Mouse (Mus musculus) kidney, adult 11 months (tissue): ENCODE measurements around the gene Zfp808.
"Not testable (repeated sequence)": the region's sequence is repeated elsewhere in the genome, so short reads cannot be mapped to it uniquely, and the experiment has no call there.

Experiments
- DNase-seq: peaks from one replicate; pipeline ENCODE4 v3.0.0; 2022

Zfp808 gene

DNA sequence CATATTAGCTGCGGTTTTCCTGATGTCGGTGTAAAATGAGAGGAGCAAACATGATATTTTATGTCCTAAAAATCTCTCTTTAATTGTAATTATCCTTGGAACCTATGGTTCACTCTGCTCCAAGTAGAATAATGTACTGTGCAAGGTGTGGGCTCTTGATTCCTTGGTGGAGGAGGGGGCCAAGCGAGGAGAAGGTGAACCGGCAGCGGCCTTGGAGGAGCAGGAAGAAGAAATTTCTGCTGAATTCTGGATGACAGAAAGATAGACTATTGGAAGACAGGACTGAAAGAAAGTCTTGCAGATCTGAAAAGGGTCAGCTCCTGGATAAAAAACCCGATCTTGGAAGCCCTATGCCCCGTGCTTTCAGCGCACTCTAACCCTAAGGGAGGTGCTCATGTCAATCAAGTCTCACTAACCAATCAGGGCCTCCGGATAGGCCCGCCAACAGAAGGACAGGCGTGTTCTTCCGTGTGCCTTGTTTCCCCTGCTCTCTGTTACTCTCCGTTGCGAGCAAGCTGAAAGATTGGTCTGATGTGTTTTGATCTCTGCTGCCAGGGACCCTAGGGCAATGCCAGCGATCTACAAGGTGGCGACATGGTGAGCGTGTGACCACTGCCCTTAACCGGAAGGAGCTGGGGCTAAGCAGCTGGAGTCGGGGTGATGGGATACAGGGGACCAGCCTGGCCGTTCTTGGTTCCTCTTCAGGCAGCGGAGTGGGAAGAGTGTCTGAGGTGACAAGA lies at the start of gene Zfp808:
TSS of gene Zfp808 (plus strand) at position 455 of the 740 bp plus-strand sequence.
- DNase-seq, result peak; percentile 70

DNA sequence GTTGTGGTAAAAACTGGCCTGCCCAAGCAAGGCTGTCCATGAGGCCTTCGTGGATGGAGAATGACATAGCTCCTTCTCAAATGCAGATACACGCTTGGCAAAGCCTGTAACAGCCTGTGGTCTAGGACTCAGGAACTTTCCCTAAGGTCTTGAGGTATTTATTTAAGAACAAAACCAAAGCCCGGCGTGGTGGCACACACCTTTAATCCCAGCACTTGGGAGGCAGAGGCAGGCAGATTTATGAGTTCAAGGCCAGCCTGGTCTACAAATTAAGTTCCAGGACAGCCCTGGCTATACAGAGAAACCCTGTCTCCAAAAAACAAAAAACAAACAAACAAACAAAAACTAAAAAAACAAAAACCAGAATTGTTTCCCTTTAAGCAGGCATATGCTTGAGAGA lies 30.9 kb upstream of the Zfp808 start:
- not testable (repeated sequence) for DNase-seq

DNA sequence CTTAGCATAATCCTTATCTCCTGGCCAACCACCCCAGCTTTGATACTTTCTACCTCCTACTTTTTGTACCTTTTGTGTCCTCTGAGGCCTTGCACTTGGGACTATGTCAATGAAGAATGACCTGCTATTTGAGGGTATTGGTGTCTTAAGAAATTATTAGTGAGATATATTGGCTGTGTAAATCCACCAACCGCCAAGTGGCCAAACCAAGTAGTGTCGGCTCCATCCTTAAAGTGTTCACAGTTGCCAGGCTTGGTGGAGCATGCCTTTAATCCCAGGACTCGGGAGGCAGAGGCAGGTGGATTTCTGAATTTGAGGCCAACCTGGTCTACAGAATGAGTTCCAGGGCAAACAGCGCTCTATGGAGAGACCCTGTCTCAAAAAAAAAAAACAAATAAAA lies 30.2 kb upstream of the Zfp808 start:
- not testable (repeated sequence) for DNase-seq

DNA sequence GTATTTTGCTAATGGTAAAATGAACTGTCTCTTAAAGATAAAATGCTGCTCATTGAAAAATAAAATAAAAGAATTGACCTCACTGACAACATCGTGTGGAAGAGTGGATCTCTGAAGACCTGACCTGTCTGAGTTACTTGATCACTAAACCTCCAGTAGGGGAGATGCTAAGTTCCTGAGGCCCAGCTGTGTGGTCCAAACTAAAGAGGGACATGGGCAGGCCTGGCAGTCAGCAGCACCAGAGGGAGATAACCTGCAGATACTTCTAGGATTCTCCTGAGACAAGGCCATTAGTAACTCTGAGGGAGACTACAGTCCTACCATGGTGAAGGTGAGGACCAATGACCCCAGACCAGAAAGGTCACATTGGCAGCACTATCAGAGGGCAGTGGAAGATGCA lies 27.3 kb upstream of the Zfp808 start:
- not testable (repeated sequence) for DNase-seq

DNA sequence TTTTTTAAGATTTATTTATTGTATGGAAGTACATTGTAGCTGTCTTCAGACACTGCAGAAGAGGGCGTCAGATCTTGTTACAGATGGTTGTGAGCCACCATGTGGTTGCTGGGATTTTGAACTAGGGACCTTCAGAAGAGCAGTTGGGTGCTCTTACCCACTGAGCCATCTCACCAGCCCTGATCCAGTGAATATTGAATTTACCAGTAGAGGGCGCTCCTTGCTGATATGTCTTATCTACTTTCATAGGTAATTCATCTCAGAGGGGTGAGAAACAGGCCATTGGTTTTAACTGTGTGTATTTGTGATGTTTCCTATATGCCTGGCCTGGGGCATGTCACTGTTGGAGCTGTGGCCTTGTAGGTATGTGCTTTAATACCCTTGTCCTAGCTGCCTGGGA lies 13.8 kb upstream of the Zfp808 start:
- not testable (repeated sequence) for DNase-seq

DNA sequence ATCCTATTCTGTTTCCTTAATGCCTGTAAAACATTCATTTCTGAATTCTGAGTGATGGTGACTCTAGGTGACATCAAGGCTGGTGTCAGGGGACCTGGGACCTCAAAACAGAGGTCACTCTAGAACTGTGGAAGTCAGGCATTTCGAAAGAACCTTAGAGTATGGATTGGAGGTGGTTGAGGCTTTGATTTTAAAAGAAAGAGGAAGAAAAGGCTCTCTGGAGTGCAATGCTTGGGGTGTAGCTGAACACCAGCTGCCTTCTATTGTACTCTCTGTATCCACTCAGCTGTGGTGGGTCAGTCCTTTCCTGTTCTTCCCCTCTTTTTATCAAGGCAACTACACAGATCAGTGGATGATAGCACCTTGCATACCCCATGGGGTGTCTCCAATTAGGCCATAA lies 8.1 kb upstream of the Zfp808 start:
- DNase-seq, result not testable (repeated sequence)

DNA sequence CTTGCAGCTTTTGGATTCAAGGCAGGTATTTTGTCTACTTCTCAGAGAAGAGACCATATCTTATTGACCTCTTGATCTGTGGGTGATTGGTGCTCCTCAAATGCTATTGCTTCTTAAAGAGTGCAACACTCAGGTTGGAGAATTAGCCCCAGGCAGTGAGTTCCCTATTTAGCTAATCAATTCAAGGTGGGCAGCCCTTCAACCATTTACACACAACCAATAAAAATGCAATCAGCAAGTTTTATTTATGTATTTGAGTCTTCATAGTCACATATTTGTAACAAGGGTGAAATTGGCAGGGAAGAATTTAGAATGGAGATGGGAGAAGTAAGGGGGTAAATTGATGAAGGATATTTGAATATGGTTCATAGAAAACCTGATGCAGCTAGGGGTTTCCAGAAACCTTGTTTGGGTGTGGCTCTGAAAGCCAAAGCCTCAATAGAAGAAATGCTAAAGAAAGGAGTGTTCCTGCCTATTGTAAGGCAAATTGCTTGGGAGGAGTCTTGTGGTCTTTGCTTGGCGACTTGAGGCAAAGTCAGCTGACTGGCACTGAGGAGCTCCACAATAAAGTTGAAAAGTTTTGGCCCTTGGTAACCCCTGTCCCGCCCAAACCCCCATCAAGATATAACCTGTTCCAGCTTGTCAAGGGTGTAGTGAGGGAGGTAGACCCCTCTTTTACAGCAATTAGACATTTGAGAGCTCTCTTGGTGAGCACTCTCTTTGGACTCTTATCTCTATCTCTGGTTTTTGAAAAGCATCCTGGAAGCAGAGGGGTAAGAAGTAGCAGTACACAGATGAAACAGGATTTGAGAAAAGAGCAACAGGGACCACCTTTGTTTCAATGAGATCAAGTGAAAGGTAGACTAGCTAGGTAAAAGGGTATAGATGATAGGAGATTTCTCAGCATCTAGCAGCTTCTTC lies 52.4 kb downstream of the Zfp808 start:
- not testable (repeated sequence) for DNase-seq

DNA sequence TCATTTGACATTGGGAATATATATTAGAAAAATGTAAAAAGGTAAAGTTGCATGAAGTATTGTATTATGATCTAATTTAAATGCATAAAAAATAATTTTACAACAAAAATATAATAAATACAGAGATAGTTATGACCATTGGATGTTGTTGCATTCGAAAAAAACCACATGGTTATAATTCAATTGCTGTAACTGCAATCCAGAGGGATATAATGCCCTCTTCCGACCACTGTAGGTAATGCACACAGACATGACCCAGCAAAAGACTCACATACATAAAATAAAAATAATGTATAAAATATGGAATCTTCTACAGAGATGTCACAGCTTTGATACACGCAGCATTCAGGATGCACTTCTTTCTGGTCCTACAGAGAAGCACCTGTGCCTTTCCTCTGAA lies 115.6 kb downstream of the Zfp808 start:
- DNase-seq, result no peak

DNA sequence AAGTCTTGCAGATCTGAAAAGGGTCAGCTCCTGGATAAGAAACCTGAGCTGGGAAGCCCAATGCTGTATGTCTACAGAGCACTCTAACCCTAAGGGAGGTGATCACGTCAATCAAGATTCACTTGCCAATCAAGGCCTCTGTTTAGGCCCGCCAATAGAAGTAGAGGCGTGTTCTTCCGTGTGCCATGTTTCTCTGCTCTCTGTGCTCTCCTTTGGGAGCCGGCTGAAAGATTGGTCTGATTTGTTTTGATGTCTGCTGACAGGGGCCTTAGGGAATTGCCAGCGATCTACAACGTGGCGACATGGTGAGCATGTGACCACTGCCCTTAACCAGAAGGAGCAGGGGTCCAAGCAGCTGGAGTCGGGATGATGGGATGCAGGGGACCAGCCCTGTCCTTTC lies 125.5 kb downstream of the Zfp808 start:
- not testable (repeated sequence) for DNase-seq

DNA sequence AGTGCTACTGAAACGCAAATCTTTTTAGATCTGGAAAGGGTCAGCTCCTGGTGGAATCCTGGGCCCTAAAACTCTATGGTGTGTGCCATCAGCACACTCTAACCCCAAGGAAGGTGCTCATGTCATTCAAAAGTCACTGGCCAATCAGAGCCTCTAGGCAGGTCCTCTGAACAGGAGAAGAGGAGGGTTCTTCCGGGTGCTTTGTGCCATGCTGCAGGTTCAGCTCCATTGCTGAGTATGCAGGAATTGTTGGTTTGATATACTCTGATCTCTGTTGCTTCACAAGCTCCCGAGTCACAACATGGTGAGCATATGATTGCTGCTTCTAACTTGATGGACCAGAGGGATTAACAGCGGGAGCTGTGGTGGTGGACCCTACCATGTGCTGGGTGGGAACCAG lies 133.7 kb downstream of the Zfp808 start:
- no peak for DNase-seq
